Mouse (Mus musculus): ENCODE measurements around the gene Cep104. TPM values are rescaled to one million over a fixed set of nuclear protein-coding genes. Genes with fewer than 3 reads are reported as not detected.

Cep104 gene
- polyA plus RNA-seq, 1 experiment from 2014 or later, result 11.4 TPM

DNA sequence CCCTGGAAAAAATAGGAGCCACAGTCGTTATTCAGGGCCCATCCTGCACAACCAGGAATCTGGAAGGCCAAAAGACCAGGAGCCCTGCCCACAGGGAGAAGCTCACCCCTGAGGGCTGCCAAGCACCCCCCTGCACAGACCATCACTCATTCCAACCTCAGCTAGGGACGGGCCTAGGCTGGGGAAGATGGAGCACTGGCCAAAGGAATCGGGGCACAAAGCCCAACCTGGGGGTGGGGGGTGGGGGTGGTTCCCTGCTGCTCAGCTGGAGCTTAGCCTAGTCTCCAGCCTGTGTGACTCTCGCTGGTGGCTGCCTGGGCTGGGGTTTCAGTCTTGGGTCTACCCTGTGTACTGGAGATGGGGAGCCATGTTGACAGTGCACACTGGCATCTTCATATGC lies 47.9 kb downstream of the Cep104 start:
- WGBS (ENCODE audit: insufficient replicate concordance), result 36% methylated on average over 4 of the region's 4 CpGs
- H3K9me3 ChIP-seq (replicated peaks; ENCODE audit: control insufficient read depth, low read length), result no peaks in the 10 kb centered on the region
- H3K27me3 ChIP-seq (ENCODE audit: control insufficient read depth, insufficient read depth, low read length), result peaks cover 7% of the 10 kb centered on the region; the same call in 1 of the 2 replicates
- peak overlapping the region; percentile 3; the same call in 1 of the 2 replicates for H3K9ac ChIP-seq (ENCODE audit: low read depth, low read length)
- H3K4me1 ChIP-seq (ENCODE audit: control insufficient read depth, insufficient read depth, low read length), result peaks cover 44% of the 10 kb centered on the region
- H3K36me3 ChIP-seq (ENCODE audit: control insufficient read depth, insufficient read depth, low read length), result peaks cover 26% of the 10 kb centered on the region
- H3K4me3 ChIP-seq (ENCODE audit: low read depth, low read length), result peak overlapping the region; percentile 58; the same call in 1 of the 2 replicates
- ATAC-seq (replicated peaks; ENCODE audit: insufficient number of reproducible peaks, low FRiP score, low TSS enrichment), result no peak
- H3K4me2 ChIP-seq, result peak overlapping the region; percentile 77
- H3K27ac ChIP-seq (ENCODE audit: low read depth, low read length), result peak overlapping the region; percentile 85

DNA sequence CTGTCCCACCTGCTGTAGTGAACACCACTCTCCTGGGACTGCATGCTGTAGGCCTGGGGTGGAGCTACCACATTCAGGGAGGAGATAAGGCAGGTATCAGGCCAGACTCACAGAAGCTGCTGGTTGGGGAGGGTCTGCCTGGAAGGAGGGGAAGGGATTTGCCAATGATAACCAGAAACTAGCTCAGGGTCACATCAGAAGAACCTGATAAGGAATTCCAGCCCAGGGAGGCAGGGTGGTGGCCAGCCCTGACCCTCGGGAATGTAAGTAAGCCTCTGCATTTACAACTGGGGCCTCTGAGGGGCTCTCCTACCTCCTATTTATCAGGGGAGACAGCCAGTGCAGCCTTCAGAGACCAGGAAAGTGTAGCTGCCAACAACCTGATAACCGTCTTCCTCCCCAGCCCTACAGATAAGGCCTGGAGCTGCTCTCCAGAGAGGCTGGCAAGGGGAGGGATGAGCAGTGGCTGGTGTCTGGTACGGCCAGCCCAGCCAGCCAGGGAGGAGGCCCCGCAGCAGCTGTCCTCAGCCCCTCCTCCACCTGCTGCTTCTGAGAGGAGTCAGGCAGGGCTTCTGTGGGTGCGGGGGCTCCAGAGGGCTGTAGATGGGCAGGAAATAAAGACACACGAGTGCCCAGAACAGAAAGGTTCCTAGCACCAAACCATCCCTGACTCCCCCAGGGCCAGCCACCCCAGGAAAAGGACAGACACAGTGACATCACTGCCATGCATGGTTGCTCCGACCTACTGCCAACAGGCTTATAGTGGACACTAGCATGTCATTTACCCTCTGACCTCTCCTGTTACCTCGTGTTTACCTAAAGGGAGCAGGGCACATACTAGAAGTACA lies 49.0 kb downstream of the Cep104 start:
- Histone ChIP-seq H3K27ac (ENCODE audit: low read depth, low read length) (peak overlapping the region; percentile 85), H3K36me3 (ENCODE audit: control insufficient read depth, insufficient read depth, low read length) (peaks cover 18% of the 10 kb centered on the region), H3K4me1 (ENCODE audit: control insufficient read depth, insufficient read depth, low read length) (peaks cover 44% of the 10 kb centered on the region), H3K9me3 (replicated peaks; ENCODE audit: control insufficient read depth, low read length) (no peaks in the 10 kb centered on the region), H3K9ac (ENCODE audit: low read depth, low read length) (peak overlapping the region; percentile 75), H3K4me2 (peak overlapping the region; percentile 77), H3K4me3 (ENCODE audit: low read depth, low read length) (peak overlapping the region; percentile 58), H3K27me3 (ENCODE audit: control insufficient read depth, insufficient read depth, low read length) (peaks cover 7% of the 10 kb centered on the region; the same call in 1 of the 2 replicates)
- 10% methylated on average over 8 of the region's 8 CpGs for WGBS (ENCODE audit: insufficient replicate concordance)
- peak; percentile 76 for ATAC-seq (replicated peaks; ENCODE audit: insufficient number of reproducible peaks, low FRiP score, low TSS enrichment)

DNA sequence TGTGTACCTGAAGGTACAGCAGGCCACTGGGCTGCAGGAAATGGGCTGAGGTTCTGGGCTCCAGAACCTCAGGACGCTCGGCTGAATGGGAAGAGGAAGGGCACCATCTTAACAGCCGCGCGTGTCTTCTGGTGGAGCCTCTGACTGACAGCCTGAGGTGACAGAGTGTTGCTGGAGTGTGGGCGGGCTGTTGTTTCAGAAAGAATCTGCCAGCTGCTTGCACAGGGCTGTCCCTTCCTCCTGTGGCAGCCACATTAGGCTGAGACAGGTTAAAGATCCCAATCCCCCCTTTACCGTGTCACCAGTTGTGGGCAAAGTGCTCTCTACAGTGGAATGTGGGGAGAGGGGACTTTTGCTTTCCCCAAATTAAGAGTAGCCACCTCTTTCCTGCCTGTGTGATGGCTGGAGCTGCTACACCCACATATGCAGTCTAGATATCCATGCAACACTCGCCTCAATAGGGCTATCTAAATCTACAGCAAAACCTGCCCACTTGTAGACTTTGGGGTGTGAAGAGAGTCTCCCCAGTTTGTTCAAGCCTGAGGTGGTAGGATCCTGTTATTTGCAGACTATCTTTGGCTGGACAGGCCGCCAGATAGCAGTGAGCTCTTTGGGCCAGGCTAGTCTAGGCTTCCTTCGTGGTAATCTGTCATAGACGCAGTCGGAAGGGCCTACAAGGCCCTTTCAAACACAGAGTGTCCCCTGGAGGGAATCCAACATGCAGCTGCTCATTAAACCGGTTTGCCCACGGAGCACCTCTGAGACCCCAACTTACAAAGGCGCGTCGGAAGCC lies 49.9 kb downstream of the Cep104 start:
- H3K4me3 ChIP-seq (ENCODE audit: low read depth, low read length), result peak overlapping the region; percentile 58
- H3K27me3 ChIP-seq (ENCODE audit: control insufficient read depth, insufficient read depth, low read length), result peaks cover 7% of the 10 kb centered on the region; the same call in 1 of the 2 replicates
- H3K36me3 ChIP-seq (ENCODE audit: control insufficient read depth, insufficient read depth, low read length), result peaks cover 12% of the 10 kb centered on the region
- peaks cover 44% of the 10 kb centered on the region for H3K4me1 ChIP-seq (ENCODE audit: control insufficient read depth, insufficient read depth, low read length)
- H3K4me2 ChIP-seq, result peak overlapping the region; percentile 77
- ATAC-seq (replicated peaks; ENCODE audit: insufficient number of reproducible peaks, low FRiP score, low TSS enrichment), result no peak
- 17% methylated on average over 17 of the region's 17 CpGs for whole genome bisulfite sequencing (ENCODE audit: insufficient replicate concordance)
- H3K9me3 ChIP-seq (replicated peaks; ENCODE audit: control insufficient read depth, low read length), result no peaks in the 10 kb centered on the region
- H3K27ac ChIP-seq (ENCODE audit: low read depth, low read length), result peak overlapping the region; percentile 85
- H3K9ac ChIP-seq (ENCODE audit: low read depth, low read length), result peak overlapping the region; percentile 75

DNA sequence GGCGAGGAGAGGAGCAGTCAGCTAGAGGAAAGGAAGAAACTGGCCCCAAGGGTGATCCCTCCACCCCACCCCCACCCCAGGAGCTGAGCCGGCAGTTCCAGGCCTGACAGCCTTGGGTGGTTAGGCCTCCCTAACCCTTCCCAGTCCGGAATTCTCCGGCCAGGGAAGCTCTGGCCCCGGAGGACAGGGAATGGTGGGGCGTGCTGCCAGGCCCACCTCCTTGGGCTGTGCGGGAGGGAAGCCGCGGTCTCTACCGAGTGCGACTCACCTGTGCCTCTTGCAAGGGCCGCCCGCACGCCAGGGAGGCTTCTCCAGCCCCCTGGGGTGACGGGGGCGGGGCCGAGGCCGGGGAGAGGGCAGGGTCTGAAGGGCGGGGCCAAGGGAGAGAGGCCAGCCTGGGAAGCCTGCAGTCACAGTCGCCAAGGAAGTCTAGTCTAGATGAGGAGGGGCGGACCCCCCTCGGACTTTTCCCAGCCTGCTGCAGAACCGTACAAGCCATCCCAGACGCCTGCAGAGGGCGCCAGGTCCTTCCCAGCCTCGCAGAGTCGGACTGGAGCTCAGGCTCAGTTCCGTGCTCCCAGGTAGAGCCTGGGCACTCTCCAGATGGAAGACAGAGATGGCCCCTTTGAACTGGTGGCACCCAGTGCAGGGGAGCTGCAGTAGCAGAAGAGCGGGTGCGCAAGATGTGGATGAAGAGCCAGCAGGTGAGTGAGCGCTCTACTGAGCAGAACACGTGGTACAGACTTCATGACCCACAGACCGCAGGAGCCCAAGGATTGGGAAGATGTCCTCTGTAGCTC lies 50.8 kb downstream of the Cep104 start, which contains the start of gene Smim1:
TSS of gene Smim1 (minus strand) at position 590 of the 800 bp plus-strand sequence.
- Histone ChIP-seq H3K9me3 (replicated peaks; ENCODE audit: control insufficient read depth, low read length) (no peaks in the 10 kb centered on the region), H3K9ac (ENCODE audit: low read depth, low read length) (peak within 1 kb of the TSS; percentile 75), H3K27me3 (ENCODE audit: control insufficient read depth, insufficient read depth, low read length) (peaks cover 7% of the 10 kb centered on the region; the same call in 1 of the 2 replicates), H3K4me2 (peak within 1 kb of the TSS; percentile 77), H3K36me3 (ENCODE audit: control insufficient read depth, insufficient read depth, low read length) (peaks cover 4% of the 10 kb centered on the region), H3K4me3 (ENCODE audit: low read depth, low read length) (peak within 1 kb of the TSS; percentile 58), H3K4me1 (ENCODE audit: control insufficient read depth, insufficient read depth, low read length) (peaks cover 44% of the 10 kb centered on the region), H3K27ac (ENCODE audit: low read depth, low read length) (peak within 1 kb of the TSS; percentile 85)
- peak; percentile 42 for ATAC-seq (replicated peaks; ENCODE audit: insufficient number of reproducible peaks, low FRiP score, low TSS enrichment)
- WGBS (ENCODE audit: insufficient replicate concordance), result 3% methylated on average over 30 of the region's 33 CpGs

DNA sequence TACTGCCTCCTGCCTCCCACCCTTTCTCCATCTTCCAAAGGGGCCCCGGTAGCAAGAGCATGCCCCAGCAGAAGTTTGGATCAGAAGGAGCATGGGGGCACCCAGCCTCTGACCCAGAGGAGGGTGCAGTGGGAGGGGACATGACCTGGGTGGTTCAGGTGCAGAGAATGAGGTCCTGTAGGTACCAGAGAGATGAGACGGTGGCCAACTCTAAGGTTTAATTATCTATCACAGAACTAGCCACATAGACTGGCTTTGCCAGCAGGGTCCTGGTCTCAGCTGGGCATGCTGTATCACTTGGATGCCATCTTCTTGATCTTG lies 51.4 kb downstream of the Cep104 start:
- Histone ChIP-seq H3K4me3 (ENCODE audit: low read depth, low read length) (peak overlapping the region; percentile 58), H3K27me3 (ENCODE audit: control insufficient read depth, insufficient read depth, low read length) (peaks cover 7% of the 10 kb centered on the region; the same call in 1 of the 2 replicates), H3K4me2 (peak overlapping the region; percentile 77), H3K9ac (ENCODE audit: low read depth, low read length) (peak overlapping the region; percentile 75; the same call in 1 of the 2 replicates), H3K9me3 (replicated peaks; ENCODE audit: control insufficient read depth, low read length) (no peaks in the 10 kb centered on the region), H3K4me1 (ENCODE audit: control insufficient read depth, insufficient read depth, low read length) (peaks cover 44% of the 10 kb centered on the region), H3K27ac (ENCODE audit: low read depth, low read length) (no peak overlapping the region), H3K36me3 (ENCODE audit: control insufficient read depth, insufficient read depth, low read length) (no peaks in the 10 kb centered on the region; the same call in 1 of the 2 replicates)
- WGBS (ENCODE audit: insufficient replicate concordance), result 34% methylated on average over 2 of the region's 2 CpGs
- ATAC-seq (replicated peaks; ENCODE audit: insufficient number of reproducible peaks, low FRiP score, low TSS enrichment), result no peak

DNA sequence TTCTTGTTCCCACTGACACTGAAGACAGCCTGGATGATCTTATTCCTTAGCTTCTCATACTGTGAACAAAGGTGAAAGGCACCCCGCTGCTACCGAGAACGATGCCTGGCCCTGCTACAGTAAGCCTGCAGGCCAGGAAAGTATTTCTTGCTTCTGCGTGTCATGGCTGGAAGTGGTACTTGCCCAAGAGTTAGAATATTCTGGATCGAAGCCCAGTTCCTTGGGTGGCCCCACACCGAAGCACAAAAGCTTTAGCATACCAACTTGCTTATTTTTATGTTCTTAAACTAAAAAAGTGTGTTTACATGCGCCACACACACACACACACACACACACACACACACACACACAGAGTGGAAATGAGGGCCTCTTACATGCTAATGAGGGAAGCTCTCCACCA lies 53.1 kb downstream of the Cep104 start:
- H3K4me3 ChIP-seq (ENCODE audit: low read depth, low read length), result no peak overlapping the region
- no peak overlapping the region for H3K4me2 ChIP-seq
- H3K9me3 ChIP-seq (replicated peaks; ENCODE audit: control insufficient read depth, low read length), result no peaks in the 10 kb centered on the region
- H3K4me1 ChIP-seq (ENCODE audit: control insufficient read depth, insufficient read depth, low read length), result peaks cover 33% of the 10 kb centered on the region
- ATAC-seq (replicated peaks; ENCODE audit: insufficient number of reproducible peaks, low FRiP score, low TSS enrichment), result no peak
- H3K27me3 ChIP-seq (ENCODE audit: control insufficient read depth, insufficient read depth, low read length), result peaks cover 7% of the 10 kb centered on the region; the same call in 1 of the 2 replicates
- no peaks in the 10 kb centered on the region for H3K36me3 ChIP-seq (ENCODE audit: control insufficient read depth, insufficient read depth, low read length)
- no peak overlapping the region for H3K9ac ChIP-seq (ENCODE audit: low read depth, low read length)
- H3K27ac ChIP-seq (ENCODE audit: low read depth, low read length), result no peak overlapping the region
- 77% methylated on average over 7 of the region's 7 CpGs for WGBS (ENCODE audit: insufficient replicate concordance)

DNA sequence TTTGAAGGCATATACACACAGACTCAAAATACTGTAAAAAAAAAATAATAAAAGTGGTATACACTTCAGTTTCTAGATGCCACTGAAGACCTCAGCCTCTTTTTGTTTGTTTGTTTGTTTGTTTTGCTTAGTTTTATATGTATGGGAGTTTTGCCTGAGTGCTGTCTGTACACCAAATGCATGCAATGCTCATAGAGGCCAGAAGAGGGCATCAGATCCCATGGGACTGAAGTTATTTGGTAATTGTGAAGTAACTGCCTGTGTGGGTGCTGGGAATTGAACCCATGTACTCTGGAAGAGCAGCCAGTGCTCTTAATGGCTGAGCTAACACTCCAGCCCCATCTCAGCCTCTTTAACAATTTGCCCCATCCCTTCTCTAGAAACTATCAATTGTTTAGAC lies 53.7 kb downstream of the Cep104 start:
- no peak overlapping the region for H3K27ac ChIP-seq (ENCODE audit: low read depth, low read length)
- H3K9ac ChIP-seq (ENCODE audit: low read depth, low read length), result no peak overlapping the region
- peaks cover 27% of the 10 kb centered on the region for H3K4me1 ChIP-seq (ENCODE audit: control insufficient read depth, insufficient read depth, low read length)
- no peaks in the 10 kb centered on the region for H3K36me3 ChIP-seq (ENCODE audit: control insufficient read depth, insufficient read depth, low read length)
- ATAC-seq (replicated peaks; ENCODE audit: insufficient number of reproducible peaks, low FRiP score, low TSS enrichment), result no peak
- H3K4me2 ChIP-seq, result no peak overlapping the region
- peaks cover 7% of the 10 kb centered on the region; the same call in 1 of the 2 replicates for H3K27me3 ChIP-seq (ENCODE audit: control insufficient read depth, insufficient read depth, low read length)
- H3K4me3 ChIP-seq (ENCODE audit: low read depth, low read length), result no peak overlapping the region
- H3K9me3 ChIP-seq (replicated peaks; ENCODE audit: control insufficient read depth, low read length), result no peaks in the 10 kb centered on the region

DNA sequence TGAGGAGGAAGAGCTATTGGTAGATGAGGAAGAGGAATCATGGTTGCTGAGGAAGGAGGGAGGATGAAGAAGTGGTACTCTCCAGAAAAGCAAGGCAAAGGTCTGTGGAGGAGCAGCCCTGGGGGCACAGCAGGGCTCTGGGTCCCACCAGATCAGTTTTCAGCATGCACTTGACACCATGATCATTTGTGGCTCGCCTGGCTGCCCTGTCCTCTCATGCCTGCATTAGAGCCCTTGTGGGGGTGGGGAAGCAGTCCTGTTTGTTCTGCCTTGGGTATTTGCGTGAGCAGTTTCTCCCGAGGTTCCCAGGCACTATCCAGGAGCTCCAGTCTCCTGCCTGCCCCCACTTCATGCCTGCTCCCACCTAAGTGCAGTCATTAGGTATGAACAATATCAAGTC lies 62.1 kb downstream of the Cep104 start:
- Histone ChIP-seq H3K27ac (ENCODE audit: low read depth, low read length) (no peak overlapping the region), H3K4me1 (ENCODE audit: control insufficient read depth, insufficient read depth, low read length) (no peaks in the 10 kb centered on the region), H3K4me2 (no peak overlapping the region), H3K9ac (ENCODE audit: low read depth, low read length) (no peak overlapping the region), H3K36me3 (ENCODE audit: control insufficient read depth, insufficient read depth, low read length) (no peaks in the 10 kb centered on the region), H3K4me3 (ENCODE audit: low read depth, low read length) (no peak overlapping the region), H3K9me3 (replicated peaks; ENCODE audit: control insufficient read depth, low read length) (no peaks in the 10 kb centered on the region), H3K27me3 (ENCODE audit: control insufficient read depth, insufficient read depth, low read length) (peaks cover 6% of the 10 kb centered on the region; the same call in 1 of the 2 replicates)
- no peak for ATAC-seq (replicated peaks; ENCODE audit: insufficient number of reproducible peaks, low FRiP score, low TSS enrichment)
- WGBS (ENCODE audit: insufficient replicate concordance), result 46% methylated on average over 3 of the region's 3 CpGs

Data from heart, embryonic 11.5 days (tissue).